Mouse (Mus musculus): ENCODE measurements around the gene Dnase2a.

- no peak for TF ChIP-seq EP300 (IDR thresholded peaks at IDR 0.05; ENCODE audit: low read depth)
- TF ChIP-seq CTCF (IDR thresholded peaks at IDR 0.05; ENCODE audit: low read depth): no peak
These were observed 10.3 kb downstream of the Dnase2a start for GRCm38 (mm10) chr8:84918646-84919045.
